Mouse (Mus musculus) cerebellum, adult 2 months (tissue): ENCODE measurements around the gene Aanat. TPM values are rescaled to one million over a fixed set of nuclear protein-coding genes. Genes with fewer than 3 reads are reported as not detected.
A peak's percentile ranks its signal among the peaks of the same experiment; 100 is the strongest.

Experiments used
- DNase-seq, 2 experiments: peaks; one replicate each; pipeline ENCODE4 v3.0.0; 2021
- H3K27ac ChIP-seq: fragments of 200-500 bp; 2 replicates; pipeline ENCODE4 v1.5.1; 2012; ENCODE audit warnings: low read length, control low read depth, inconsistent platforms; ENCODE audit not compliant: insufficient read depth
- H3K27me3 ChIP-seq: fragments of 200-500 bp; 2 replicates; pipeline ENCODE4 v1.6.1; 2012; ENCODE audit warnings: inconsistent platforms, mild to moderate bottlenecking, low read length, moderate library complexity; ENCODE audit not compliant: control insufficient read depth, insufficient read depth
- H3K4me1 ChIP-seq: fragments of 200-500 bp; 2 replicates; pipeline ENCODE4 v1.6.1; 2011; ENCODE audit warnings: low read length; ENCODE audit not compliant: control insufficient read depth, insufficient read depth
- H3K4me3 ChIP-seq: fragments of 200-500 bp; replicated peaks from 2 replicates; pipeline ENCODE3; 2011; ENCODE audit warnings: mild to moderate bottlenecking, low read depth, low read length, control low read depth; ENCODE audit not compliant: insufficient read depth
- CTCF ChIP-seq: fragments of 200-500 bp; IDR thresholded peaks from 2 replicates; pipeline ENCODE4 v1.5.1; 2011; ENCODE audit warnings: low read depth, mild to moderate bottlenecking, control low read depth, low read length, moderate library complexity, borderline replicate concordance; ENCODE audit not compliant: insufficient read depth
- POLR2A ChIP-seq: fragments of 200-500 bp; IDR thresholded peaks from 2 replicates; pipeline ENCODE4 v1.6.1; 2011; ENCODE audit warnings: low read length, control low read depth, borderline replicate concordance; ENCODE audit not compliant: insufficient read depth
- WGBS: fragments of 180-500 bp; shearing (Covaris S2); methylation state at CpG from one replicate; pipeline ENCODE4 v1.1.7; 2018; 5-methylcytosine and 5-hydroxymethylcytosine counted together
- polyA plus RNA-seq: library from polyadenylated mRNA; depleted of rRNA; stranded (reverse); fragments of >200 nt; gene quantifications from 2 replicates; pipeline ENCODE4 v1.2.3, GENCODE M21; 2012

Gene Aanat
- polyA plus RNA-seq, 1 experiment = 1.3 TPM

DNA sequence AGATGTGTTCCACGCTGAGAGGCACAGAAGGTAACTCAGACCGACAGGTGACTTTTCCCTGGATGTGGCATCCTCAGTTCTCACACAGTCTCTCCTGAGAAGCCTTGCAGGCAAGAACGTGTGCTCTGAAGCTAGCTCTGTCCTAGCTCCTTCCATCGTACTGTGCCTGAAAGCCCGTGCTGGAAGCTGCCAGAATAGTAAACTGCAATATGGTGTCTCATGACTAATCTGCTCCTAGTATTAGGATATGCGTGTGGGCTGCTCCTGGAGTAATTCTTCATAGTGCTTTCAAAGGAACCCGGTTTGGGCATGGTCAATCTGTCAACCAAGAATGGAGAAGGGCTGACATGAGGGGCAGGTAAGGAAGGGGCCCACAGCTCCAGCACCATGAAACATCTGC, 15.4 kb upstream of the Aanat start:
- H3K4me3 ChIP-seq = no peak overlapping the region
- H3K27ac ChIP-seq = no peak overlapping the region
- no peak for DNase-seq
- H3K27me3 ChIP-seq = no peaks in the 10 kb centered on the region
- peaks cover 53% of the 10 kb centered on the region for H3K4me1 ChIP-seq
- 48% methylated on average over 7 of the region's 7 CpGs for whole genome bisulfite sequencing
- TF ChIP-seq POLR2A (no peak), CTCF (no peak)

GRCm38 (mm10) chr11:116571767-116572679, 14.2 kb upstream of the Aanat start:
- peaks cover 62% of the 10 kb centered on the region for H3K4me1 ChIP-seq
- TF ChIP-seq CTCF = no peak
- TF ChIP-seq POLR2A = no peak
- H3K27me3 ChIP-seq = no peaks in the 10 kb centered on the region
- DNase-seq = peak; percentile 61 to 68
- WGBS = 39% methylated on average over 19 of the region's 19 CpGs
- H3K27ac ChIP-seq = no peak overlapping the region
- no peak overlapping the region for H3K4me3 ChIP-seq

DNA sequence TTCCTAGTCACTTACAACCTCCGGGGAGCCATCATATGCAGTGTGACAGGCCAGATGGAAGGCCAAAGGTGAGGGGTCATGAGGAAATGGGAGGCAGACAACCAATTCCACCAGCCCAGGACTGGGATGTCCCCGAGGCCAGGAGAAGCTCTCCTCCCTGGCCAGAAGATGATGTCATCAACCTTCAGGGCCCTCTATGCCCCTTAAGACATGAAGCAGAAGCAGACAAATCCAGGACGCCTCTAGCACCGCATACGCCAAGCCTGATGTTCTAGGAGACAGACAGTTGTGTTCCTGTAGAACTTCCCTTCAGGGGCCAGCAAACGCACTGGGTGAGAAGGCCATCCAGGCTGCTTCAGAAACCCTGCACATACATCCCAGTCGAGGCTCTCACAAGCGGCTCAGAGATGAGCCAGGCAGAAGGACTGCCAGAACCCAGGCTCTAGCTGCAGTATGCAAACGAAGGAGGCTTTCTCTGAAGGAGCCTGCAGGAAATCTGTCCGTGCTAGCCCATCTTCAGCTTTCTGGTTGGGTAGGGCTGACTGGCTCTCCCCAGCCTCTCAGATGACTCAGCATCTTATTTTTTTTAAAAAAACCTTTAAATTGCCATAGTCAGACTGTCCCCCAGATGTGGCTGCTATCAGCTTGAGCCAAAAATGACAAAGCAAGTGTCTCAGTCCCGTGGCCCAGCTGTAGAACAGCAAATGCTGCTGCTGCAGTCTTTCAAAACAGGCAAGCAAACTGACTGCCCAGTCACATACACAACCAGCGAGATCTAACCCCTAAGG, 13.3 kb upstream of the Aanat start:
- TF ChIP-seq POLR2A (no peak), CTCF (no peak)
- no peak for DNase-seq
- H3K4me3 ChIP-seq = no peak overlapping the region
- WGBS = 58% methylated on average over 12 of the region's 12 CpGs
- no peak overlapping the region; the same call in 1 of the 2 replicates for H3K27ac ChIP-seq
- H3K4me1 ChIP-seq = peaks cover 54% of the 10 kb centered on the region
- no peaks in the 10 kb centered on the region for H3K27me3 ChIP-seq

GRCm38 (mm10) chr11:116574486-116574885, 11.7 kb upstream of the Aanat start:
- Histone ChIP-seq H3K27me3 (no peaks in the 10 kb centered on the region), H3K4me3 (no peak overlapping the region), H3K27ac (no peak overlapping the region), H3K4me1 (peaks cover 64% of the 10 kb centered on the region)
- DNase-seq = peak; percentile 46 to 61
- no peak for TF ChIP-seq CTCF
- no peak for TF ChIP-seq POLR2A
- 18% methylated on average over 6 of the region's 6 CpGs for WGBS

GRCm38 (mm10) chr11:116574982-116575381, 11.2 kb upstream of the Aanat start:
- H3K4me3 ChIP-seq = no peak overlapping the region
- peaks cover 65% of the 10 kb centered on the region for H3K4me1 ChIP-seq

GRCm38 (mm10) chr11:116575396-116575795, 10.8 kb upstream of the Aanat start:
- H3K4me1 ChIP-seq = peaks cover 68% of the 10 kb centered on the region
- WGBS = 69% methylated on average over 2 of the region's 2 CpGs
- TF ChIP-seq POLR2A (no peak), CTCF (no peak)
- H3K27me3 ChIP-seq = no peaks in the 10 kb centered on the region
- no peak overlapping the region for H3K4me3 ChIP-seq
- no peak for DNase-seq
- H3K27ac ChIP-seq = no peak overlapping the region

More at GRCm38 (mm10) chr11:116574982-116575381, 11.2 kb upstream of the Aanat start:
- TF ChIP-seq POLR2A (no peak), CTCF (no peak)
- no peak overlapping the region for H3K27ac ChIP-seq
- no peaks in the 10 kb centered on the region for H3K27me3 ChIP-seq
- peak; percentile 39 to 60 for DNase-seq
- WGBS = 22% methylated on average over 6 of the region's 6 CpGs

GRCm38 (mm10) chr11:116579280-116579679, 7.0 kb upstream of the Aanat start:
- Histone ChIP-seq H3K27ac (no peak overlapping the region), H3K4me3 (no peak overlapping the region), H3K27me3 (no peaks in the 10 kb centered on the region), H3K4me1 (peaks cover 39% of the 10 kb centered on the region)
- 64% methylated on average over 3 of the region's 3 CpGs for WGBS
- peak; percentile 38 to 52 for DNase-seq
- no peak for TF ChIP-seq POLR2A
- no peak for TF ChIP-seq CTCF

GRCm38 (mm10) chr11:116580031-116580652, 6.1 kb upstream of the Aanat start:
- DNase-seq = no peak
- TF ChIP-seq POLR2A (no peak), CTCF (no peak)
- H3K27me3 ChIP-seq = no peaks in the 10 kb centered on the region
- 0 out of 2 replicates have a peak overlapping the region, but pooled peaks have one; percentile 17 for H3K27ac ChIP-seq
- H3K4me1 ChIP-seq = peaks cover 31% of the 10 kb centered on the region
- H3K4me3 ChIP-seq = peak overlapping the region; percentile 72
- 10% methylated on average over 10 of the region's 10 CpGs for WGBS
